Mouse (Mus musculus): Measurements from ENCODE around the gene Cdca7l.

- TF ChIP-seq POLR2A (IDR thresholded peaks at IDR 0.05; ENCODE audit: insufficient read depth, low read depth, low read length) (no peak), CTCF (IDR thresholded peaks at IDR 0.05; ENCODE audit: insufficient read depth, low read depth, low read length) (no peak)
Measured at GRCm38 (mm10) chr12:117831351-117831961, 27.4 kb downstream of the Cdca7l start.
